Comparison of ENCODE assay signal across 17 mouse cellular contexts in the genomic region with DNA sequence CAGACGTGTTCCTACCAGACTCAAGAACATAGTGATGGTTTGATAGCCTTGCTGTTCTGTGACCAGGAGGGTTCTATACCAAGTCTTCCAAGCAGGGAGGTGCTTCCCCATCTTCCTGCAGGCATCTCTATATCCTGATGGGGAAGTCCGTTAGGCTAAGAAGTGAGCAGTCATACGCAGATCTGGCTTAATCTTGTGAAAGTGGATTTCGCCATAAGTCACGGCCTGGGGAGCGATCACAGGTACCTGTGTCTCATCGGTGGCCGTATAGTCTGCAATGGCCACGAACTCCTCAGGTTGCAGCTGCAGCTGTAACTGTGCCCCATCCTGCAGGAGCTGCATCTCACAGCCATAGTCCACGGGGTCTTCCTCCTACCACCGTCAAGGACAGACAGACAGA. TPM values are rescaled to one million over a fixed set of nuclear protein-coding genes. Genes with fewer than 3 reads are reported as not detected.
"Had no signal": no experiment of that assay in that cellular context is flagged by ENCODE, and none has a peak within 500 bp of the region (broad histone marks: within the 10 kb centered on the region; RNA-seq: fewer than 3 reads in every experiment).

No protein-coding gene starts in this region.

- H3K4me1 ChIP-seq: lung, embryonic 15.5 days; midbrain, embryonic 13.5 days; midbrain, embryonic 15.5 days; neural tube, embryonic 12.5 days; stomach, embryonic 15.5 days had no signal

- H3K4me3 ChIP-seq: lung, embryonic 15.5 days; megakaryocyte, embryonic 14.5 days; midbrain, embryonic 13.5 days; midbrain, embryonic 15.5 days; neural tube, embryonic 12.5 days; stomach, embryonic 15.5 days had no signal

- DNase-seq: lung, adult 18-20 months; lung, postnatal 14 days; lung, postnatal 36 days; right cerebral cortex, postnatal 14 days; thymus, adult 2 months; thymus, postnatal 25 days; thymus, postnatal 4 days had no signal

- ATAC-seq: lung, postnatal 0 days; midbrain, embryonic 13.5 days; midbrain, embryonic 15.5 days had no signal

RNA-seq across cellular contexts. Expression of a gene that starts 27.7 kb away (rescaled TPM):
- total RNA-seq: monocyte, adult 5-6 weeks; neutrophil, adult 5-6 weeks had no signal
- polyA plus RNA-seq: macrophage had no signal
